Mouse (Mus musculus): ENCODE data around the gene Cmklr1. TPM values are rescaled to one million over a fixed set of nuclear protein-coding genes. Genes with fewer than 3 reads are reported as not detected.

Cmklr1 gene
- total RNA-seq (2021) = 10 to 100 TPM; 13.7 to 15.2 TPM
- long read RNA-seq, experiment 1 = 0 reads
- long read RNA-seq, experiment 2 = 0 reads

- peak; percentile 59 for DNase-seq
Observed at GRCm38 (mm10) chr5:113650035-113650865, at the start of gene Cmklr1. TSS of gene Cmklr1 (minus strand) at chr5:113650426.

DNA sequence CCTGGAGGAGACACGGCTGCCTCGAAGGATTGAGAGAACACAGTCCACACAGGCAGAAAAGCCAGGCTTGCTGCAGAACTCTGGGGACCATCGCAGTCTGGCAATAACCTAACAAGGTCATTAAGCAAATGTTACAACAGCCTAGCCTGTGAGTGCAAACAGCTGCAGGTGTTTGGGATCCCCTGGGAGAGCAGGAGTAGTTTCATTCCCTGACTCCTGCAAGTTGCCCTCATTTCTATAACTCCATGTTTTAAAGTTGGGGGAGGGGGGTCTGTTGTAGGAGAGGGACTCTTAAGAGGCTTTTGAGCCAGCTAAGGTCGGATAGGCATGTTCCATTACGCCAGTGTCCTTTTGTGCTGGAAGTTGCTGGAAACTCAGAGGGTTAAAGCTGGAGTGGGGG is 44.2 kb upstream of the Cmklr1 start:
- no peak for DNase-seq

DNA sequence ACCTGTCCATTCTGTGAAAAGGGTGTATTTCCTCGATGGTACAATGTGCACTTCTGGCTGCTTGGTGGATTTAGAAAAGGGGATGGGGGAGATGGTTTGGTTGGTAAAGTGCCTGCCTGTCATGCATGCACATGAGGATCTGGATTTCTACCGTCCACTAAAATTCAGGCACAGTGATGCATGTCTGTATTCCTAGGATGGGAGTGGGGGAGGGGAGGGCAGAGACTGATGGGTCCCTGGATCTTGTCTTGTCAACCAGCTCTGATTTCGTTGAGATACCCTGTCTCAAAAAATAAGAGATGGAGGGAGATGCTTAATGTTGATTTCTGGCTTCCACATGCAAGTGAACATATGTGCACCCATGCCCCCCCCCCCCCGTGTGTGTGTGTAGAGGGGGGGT is 43.8 kb upstream of the Cmklr1 start:
- DNase-seq = no peak

DNA sequence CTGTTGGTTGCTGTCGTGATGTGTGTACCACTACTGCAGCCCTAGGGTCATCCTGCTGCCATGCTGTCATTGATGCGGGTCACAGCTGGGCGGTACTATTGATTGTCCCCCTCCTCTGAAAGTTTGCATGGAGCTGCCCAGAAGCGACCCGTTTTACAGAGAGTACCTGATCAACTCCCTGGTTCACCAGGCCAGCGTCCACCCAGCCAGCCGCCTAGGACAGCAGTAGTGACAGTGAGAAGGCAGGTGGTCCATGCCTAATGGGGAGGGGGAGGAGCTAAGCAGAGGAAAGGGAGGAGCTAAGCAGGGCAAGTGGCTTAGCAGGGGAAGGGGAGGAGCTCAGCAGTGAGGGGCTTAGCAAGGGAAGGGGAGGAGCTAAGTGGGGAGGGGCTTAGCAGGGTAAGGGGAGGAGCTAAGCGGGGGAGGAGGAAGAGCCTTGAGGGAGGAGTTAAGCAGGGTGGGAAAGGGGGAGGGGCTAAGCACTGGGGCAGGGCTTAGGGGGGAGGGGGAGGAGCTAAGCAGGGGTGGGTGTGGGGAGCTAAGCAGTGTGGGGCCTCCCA is 43.0 kb upstream of the Cmklr1 start:
- DNase-seq = no peak

DNA sequence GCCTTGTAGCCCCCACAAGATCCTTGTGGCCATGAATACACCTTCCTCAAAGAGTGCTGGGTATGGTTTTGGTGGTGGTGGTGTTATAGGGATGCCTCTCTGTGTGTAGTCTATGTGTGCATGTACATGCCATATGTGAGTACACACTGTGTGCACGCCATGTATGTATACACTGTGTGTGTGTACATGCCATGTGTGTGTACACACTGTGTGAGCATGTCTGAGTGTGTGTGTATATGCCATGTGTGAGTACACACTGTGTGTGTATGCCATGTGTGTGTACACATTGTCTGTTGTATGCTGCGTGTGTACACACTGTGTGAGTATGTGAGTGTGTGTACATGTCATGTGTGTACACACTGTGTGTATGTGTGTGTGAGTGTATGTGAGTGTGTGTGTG is 40.6 kb upstream of the Cmklr1 start:
- DNase-seq = no peak

DNA sequence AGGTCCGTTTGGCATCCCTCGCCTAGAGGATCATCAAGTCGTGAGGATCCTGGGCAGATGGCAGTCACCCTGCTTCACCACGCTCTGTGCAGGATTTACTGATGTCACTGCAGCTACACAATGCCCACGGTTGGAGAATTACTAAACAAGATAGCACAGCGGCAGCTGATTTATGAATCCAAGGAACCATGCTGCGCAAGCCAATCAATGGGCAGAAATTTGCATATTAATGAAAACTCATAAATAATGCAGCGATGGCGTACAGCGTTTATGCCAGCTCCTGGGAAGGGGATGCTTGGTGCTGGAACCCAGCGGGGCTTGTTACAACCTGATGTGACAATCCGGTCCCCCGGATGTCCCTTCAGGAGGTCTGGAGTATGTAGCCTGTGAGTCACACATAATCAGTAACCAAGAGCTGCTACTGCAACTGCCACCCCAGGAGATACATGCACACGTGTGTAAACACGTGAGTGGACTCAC is 39.9 kb upstream of the Cmklr1 start:
- DNase-seq = no peak

DNA sequence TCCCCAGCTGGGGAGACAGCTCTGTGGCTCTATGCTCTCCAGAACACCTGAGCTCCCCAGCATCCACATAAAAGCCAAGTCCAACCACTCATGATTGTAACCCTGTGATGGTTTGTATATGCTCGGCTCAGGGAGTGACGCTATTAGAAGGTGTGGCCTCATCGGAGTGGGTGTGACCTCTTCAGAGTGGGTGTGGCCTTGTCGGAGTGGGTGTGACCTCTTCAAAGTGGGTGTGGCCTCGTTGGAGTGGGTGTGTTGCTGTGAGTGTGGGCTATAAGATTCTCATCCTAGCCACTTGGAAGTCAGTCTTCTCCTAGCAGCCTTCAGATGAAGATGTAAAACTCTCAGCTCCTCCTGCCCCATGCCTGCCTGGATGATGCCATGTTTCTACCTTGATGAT is 37.3 kb upstream of the Cmklr1 start:
- no peak for DNase-seq

GRCm38 (mm10) chr5:113685471-113685870 is 35.2 kb upstream of the Cmklr1 start:
- no peak for DNase-seq

DNA sequence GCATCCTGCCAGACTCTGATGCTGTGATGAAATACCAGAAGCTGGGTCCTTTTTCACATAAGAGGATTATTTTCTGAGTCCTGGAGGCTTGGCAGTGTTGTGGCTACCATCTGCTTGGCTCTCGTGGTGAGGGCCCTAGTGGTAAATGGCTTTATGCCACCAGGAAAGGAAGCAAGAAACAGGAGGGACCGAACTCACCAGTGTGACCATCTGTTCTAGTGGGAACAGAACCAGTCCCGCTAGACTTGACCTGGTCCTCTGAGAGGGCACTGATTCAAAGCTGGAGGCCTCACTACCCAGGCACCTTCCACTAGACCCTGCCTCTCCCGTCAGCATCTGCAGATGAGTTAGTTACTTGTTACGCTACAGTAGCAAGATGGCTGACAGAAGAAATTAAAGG is 33.0 kb upstream of the Cmklr1 start:
- DNase-seq = no peak

DNA sequence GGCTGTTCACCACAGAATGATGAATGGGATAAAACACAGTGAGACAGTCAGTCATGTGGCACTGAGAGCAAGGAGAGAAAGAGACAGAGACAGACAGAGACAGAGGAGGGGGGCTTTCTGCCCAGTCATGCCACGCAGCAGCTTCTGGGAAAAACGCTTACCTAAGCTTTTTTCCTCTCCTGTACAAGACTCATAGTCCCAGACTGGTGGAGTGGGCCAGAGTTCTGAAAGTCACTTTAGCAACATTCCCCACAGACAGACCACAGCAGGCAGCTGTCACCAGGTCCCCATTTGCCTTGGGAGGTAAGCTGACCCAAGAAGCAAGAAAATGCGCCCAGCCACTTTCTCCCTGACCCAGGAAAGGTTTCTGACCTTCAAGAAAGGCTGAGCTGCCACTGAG is 32.2 kb upstream of the Cmklr1 start:
- no peak for DNase-seq

DNA sequence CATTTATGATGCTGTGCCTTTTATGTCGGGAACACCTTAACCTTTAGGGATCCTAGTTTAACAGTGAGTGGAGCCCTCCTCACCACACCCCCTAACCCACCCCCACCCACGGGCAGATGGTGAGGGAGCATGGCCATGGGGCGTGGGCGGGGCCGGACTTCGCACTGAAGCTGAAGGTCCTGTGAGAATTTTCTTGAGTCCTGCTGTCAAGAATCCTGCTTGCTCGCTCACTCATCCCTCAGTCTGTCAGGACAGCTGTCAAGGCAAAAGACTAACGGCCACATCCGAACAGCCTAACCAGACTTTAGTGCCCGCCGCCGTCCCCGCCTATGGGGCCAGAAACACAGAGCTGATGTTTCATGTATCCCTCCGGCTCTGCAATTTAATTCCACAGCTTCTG is 31.0 kb upstream of the Cmklr1 start:
- DNase-seq = no peak

DNA sequence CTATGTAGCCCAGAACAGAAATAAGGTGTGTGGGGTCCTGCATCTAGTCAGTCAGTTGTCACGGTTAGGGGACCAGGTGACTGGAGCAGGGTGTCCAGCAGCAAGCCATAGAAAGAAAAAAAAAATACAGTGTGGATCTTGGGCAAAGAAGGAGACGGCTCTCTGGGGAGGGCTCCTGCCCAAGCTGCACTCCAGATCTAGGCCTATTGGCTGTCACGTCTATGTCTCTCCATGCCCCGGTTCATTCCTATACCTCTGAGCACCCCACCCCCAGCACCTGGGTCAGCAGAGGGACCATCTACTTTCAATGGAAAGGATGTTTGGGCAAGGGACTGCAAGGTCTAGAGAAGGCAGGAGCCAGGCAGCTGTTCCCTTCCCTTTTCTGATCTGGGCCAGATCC is 29.3 kb upstream of the Cmklr1 start:
- DNase-seq = no peak

GRCm38 (mm10) chr5:113678743-113679452 is 28.7 kb upstream of the Cmklr1 start:
- no peak for DNase-seq

DNA sequence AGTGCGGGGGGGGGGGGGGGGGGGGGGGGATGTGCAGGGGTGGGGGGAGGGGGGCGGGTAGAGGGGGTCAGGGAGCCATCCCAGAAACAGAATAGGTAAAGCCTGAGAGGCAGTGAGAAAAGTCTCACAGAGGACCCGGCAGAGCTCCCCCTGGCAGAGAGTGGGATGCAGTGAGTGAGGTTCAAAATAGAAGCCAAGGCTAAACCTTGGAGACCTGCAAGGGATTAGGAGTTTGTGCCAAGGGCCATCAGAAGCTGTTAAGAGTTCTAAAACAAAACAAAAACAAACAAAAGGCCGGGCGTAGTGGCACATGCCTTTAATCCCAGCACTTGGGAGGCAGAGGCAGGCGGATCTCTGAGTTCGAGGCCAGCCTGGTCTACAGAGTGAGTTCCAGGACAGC is 27.3 kb upstream of the Cmklr1 start:
- no peak for DNase-seq

DNA sequence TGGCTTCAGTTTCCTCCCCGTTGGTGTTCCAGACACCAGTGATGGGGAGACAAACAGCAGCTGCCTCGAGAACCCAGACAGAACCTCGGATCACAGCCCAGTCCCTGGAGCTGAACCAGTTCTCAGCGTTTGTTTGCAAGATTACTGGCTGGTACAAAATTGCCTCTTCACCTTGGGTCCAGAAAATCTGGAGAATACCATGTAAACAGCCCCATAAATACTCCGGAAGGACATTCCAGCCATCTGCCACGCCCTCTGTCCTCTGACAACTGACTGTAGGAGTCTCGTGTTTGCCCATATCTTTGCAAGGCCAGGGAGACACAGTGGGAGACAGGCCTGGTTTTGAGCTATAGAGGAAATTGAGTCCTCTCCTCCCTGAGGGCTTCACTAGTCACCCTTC is 24.6 kb upstream of the Cmklr1 start:
- DNase-seq = no peak

DNA sequence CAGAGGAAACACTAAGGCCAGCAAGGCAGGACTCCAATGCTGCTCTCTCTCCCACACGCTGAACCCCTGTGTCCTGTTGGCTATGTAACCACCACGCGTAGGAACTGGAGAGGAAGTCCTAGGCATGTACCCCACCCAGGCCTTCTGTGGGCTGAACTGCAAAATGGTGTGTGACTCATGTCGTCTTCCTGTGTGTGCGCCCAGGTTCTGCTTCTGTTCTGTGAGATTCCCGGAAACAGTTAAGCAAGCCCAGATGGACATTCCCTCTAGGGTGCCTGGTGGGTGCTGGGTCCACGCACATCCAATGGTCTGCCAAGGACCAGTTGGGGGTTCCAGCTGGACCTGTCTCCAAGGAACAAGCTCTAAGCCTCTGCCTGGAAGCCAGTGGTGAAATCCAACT is 22.2 kb upstream of the Cmklr1 start:
- no peak for DNase-seq

DNA sequence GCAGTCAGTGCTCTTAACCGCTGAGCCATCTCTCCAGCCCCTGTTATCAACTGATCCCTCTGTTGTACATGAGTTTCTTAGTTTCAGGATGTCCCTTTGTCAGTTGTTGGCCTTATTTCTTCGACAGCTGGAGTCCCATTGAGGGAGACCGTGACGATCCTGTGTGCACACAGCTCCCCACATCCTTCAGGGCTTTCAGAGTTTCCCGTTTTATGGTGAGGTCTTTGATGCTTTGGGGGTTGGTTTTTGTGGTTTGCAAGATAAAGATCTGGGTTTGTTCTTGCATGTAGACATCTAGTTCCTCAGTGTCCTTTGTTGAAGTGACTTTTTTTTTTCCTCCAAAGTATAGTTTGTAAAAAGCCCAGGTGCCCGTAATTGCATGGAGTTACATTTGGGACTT is 20.4 kb upstream of the Cmklr1 start:
- DNase-seq = no peak

DNA sequence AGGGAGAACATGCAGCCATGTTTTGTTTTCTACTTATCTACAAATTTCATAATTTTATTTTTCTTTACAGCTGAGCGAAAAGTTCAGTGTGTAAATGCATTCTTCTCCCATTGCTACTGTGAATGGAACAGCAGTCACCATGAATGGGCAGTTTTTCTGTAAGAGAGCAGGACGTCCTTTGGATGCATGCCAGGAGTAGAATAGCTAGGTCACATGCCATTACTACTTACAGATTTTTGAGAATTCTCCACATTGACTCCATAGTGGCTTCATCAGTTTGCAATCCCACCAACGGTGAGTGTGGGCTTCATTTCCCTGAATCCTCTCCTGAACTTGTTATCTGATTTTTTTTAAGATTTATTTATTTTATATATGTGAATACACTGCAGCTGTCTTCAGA is 19.9 kb upstream of the Cmklr1 start:
- DNase-seq = no peak

GRCm38 (mm10) chr5:113664629-113665195 is 14.5 kb upstream of the Cmklr1 start:
- no peak for DNase-seq

- no peak for DNase-seq
Observed at GRCm38 (mm10) chr5:113664127-113664526, 13.9 kb upstream of the Cmklr1 start.

GRCm38 (mm10) chr5:113660872-113661271 is 10.6 kb upstream of the Cmklr1 start:
- DNase-seq = peak; percentile 77

- DNase-seq = no peak
Observed at GRCm38 (mm10) chr5:113654821-113655220, 4.6 kb upstream of the Cmklr1 start.

- no peak for DNase-seq
Observed at GRCm38 (mm10) chr5:113654206-113654605, 4.0 kb upstream of the Cmklr1 start.

Measured in gastrocnemius, postnatal 10 days (tissue).